Mouse (Mus musculus) R1 (cell line): Measurements from ENCODE around the gene Efna5.
A peak's percentile ranks its signal among the peaks of the same experiment; 100 is the strongest.

Source experiments
- DNase-seq: peaks from one replicate; pipeline ENCODE4 v3.0.0-alpha.2; 2018; ENCODE audit warnings: low read depth, low spot score

Gene Efna5

GRCm38 (mm10) chr17:62702020-62702814, 178.9 kb downstream of the Efna5 start:
- DNase-seq = no peak

GRCm38 (mm10) chr17:62700791-62701602, 180.1 kb downstream of the Efna5 start:
- DNase-seq = no peak

DNA sequence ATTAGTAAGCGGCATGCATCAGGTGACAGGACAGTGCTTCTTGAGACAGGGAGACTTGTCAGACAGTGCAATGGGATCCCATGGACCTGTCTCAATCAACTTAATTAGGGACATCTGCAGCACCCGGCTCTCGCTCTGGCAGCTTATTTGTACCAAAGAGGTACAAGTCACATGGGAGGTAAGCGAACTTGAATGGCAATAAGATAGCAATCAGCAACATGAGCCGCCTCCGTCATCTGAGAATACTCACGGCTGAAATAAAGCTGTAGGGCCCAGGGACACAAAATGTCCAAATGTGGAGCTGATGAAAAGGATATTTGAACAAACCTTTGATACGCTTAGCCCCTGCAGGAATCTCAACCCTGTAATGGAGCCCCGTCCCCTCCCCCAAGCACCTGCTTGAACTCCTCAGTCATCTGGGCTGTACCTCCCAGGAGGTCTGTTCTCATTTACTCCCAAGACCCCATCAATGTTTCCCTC, 186.1 kb downstream of the Efna5 start:
- DNase-seq = no peak

- peak; percentile 65 for DNase-seq
Measured at GRCm38 (mm10) chr17:62692242-62692641, 188.9 kb downstream of the Efna5 start.

DNA sequence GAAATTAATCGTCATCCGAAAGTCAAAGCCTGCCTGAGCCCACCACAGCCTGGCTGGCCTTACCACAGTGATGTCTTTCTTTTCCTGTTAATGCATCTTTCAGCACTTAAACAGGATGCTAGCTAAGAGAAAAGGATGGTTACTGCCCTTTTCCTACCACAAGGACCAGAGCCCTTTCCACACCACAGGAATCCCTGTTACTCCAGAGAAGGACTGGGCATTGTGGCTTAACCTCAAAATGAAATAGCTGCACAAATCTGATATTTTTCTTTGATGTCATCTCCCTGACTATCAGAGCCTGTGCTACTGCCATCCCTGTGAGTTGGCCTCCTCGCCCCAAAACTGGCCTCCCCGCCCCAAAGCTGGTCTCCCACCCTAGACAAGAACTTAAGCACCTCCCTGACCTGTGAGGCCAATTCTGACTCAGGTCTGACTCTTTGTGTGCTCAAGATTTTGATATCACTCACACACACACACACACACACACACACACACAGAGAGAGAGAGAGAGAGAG, 189.9 kb downstream of the Efna5 start:
- no peak for DNase-seq

- DNase-seq = peak; percentile 52
Measured at GRCm38 (mm10) chr17:62690256-62690655, 190.9 kb downstream of the Efna5 start.

DNA sequence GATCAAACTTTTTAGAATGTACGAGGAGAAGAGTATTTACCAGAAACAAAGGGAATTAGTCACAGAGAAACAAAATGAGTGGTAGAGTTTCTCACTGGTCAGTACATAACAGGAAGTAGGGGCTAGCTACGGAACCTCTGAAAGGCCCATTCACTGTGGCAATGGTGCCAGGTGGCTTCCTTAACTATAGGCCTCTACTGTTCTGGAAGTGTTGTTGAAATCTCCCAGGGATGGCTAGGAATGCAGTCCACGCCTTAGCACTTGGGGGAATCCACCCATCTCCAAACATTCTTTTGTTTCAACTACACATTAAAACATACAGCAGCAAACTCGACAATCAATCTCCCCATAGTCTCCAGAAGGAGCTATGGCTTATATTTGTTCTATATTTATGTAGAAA, 191.5 kb downstream of the Efna5 start:
- peak; percentile 64 for DNase-seq

GRCm38 (mm10) chr17:62687369-62687768, 193.7 kb downstream of the Efna5 start:
- DNase-seq = peak; percentile 59

GRCm38 (mm10) chr17:62685181-62685580, 195.9 kb downstream of the Efna5 start:
- peak; percentile 70 for DNase-seq

- DNase-seq = no peak
Measured at GRCm38 (mm10) chr17:62683142-62683541, 198.0 kb downstream of the Efna5 start.

DNA sequence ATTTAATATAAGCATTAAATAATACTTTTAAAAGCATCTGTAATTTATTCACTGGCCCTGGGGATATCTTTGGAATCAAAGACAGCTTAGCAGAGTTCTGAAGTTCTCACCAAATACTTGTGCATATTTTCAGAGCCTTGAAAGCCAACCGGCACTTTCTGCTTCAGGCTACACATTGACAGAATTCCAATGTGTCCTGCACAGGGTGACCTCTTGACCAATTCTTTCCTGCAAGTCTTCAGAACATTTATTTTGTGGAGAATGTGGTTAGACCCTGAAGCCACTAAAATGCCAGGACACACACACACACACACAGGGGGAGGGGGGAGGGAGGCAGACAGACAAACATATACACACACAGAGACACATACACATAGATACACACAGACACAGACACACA, 199.4 kb downstream of the Efna5 start:
- DNase-seq = no peak

DNA sequence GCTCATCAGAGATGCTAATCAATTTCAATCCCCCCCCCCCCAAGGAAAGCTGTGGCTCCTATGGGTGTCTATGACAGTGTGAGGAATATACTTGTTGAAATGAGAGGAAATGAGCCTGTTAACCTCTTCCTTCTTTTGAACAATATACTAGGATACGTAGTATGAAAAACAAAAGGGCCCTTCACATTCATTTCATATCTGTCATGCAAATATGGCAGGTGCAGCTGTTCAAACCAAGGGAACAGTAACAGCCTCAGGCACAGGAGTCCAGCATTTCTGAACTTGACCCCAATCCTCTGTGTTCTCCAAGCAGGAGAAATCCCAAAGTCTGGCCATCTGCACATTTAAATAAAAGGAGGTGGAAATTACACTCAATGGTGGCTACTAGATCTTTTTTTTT, 200.4 kb downstream of the Efna5 start:
- no peak for DNase-seq

- DNase-seq = no peak
Measured at GRCm38 (mm10) chr17:62676832-62677231, 204.3 kb downstream of the Efna5 start.

GRCm38 (mm10) chr17:62676409-62676808, 204.7 kb downstream of the Efna5 start:
- DNase-seq = no peak

DNA sequence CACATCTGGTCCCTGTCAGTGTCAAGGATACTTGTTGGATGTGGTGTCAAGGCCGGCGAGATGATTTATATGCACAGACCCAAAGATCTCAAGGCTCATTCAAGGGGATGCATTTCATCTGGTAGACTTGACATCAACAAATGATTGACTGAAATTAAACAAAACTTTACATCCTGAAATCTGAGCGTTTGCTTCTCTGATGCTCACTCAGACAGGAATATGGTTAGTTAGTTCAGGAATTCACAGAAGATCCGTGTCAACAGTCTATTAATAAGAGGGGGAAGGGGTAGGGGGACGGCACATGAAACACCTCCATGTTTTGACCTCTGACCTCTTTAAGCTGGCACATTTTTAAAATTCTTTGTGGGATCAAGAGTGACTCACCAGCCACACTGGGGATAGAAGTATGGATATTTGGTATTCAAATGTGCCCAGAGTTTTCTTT, 205.3 kb downstream of the Efna5 start:
- DNase-seq = peak; percentile 22

DNA sequence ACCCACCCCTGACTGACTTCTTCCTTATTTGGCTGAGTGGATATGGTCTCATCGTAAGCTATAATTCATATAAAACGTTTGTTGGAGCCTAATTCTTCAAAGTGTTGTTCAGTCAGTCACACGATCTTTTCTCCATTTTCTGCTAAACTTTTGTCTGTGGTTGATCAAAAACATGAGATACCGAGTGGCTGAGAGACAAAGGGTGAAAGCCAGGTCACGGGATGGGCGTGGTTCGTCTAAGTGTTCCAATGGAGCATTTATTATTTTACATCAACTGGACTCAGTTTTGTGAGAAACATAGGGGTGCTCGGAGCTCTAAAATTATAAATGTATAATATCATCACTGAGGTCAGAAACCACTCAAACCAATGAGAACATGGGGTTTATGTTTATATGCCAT, 209.0 kb downstream of the Efna5 start:
- DNase-seq = no peak

DNA sequence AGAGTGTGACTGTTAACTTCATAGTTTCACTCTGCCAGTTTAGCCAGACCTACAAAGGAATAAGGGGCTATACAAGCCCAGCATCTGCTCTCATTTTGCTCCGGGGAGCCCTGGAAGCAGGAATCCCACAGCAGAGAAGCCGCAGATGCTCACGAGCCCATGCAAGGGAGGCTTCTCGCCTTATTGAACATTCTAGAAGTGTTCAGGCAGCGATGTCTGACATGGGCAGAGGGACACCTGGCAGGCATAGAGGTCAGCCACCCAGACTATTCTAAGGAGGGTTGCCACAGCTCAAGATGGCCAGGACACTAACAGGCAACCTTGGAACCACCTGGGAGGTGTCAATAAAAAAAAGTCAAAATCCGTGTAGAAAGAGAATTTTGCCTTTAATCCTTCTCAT, 214.4 kb downstream of the Efna5 start:
- no peak for DNase-seq

- DNase-seq = no peak
Measured at GRCm38 (mm10) chr17:62665823-62666222, 215.3 kb downstream of the Efna5 start.

DNA sequence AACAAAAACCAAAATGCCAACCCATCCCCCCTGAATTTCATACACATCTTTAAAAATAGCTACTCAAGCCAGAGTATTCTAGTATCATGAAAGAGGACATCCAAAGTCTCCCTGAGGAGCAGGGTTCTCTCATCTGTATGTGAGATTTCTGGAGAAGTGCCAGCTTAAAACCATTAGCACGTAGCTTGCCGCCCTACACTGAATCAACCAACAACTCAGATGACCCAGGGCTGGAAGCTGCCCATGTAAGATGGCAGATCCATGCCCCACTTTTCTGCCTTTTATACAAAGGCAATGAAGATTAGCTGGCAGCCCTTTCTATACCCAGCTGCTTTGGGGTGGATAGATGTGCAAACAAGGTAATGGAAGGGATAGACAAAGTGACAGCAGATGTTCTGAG, 216.4 kb downstream of the Efna5 start:
- DNase-seq = no peak

DNA sequence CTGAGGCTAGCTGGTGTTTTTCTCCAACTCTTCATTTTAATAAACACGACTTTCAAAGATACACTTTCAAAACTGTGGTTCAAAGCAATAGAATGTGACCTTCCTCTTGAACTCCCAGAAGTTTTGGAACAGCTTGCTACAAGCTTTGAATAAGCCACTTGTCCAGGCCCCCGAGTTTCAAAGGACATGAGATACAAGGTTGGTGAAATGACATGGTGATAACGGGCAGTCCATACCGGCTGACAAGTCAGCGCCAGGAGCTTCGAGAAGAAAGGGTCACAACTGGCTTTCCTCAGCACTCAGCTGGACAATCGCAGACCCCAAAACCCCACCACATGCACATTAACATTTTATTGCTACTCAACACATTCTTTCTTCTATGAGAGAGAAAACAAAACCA, 219.3 kb downstream of the Efna5 start:
- DNase-seq = no peak

DNA sequence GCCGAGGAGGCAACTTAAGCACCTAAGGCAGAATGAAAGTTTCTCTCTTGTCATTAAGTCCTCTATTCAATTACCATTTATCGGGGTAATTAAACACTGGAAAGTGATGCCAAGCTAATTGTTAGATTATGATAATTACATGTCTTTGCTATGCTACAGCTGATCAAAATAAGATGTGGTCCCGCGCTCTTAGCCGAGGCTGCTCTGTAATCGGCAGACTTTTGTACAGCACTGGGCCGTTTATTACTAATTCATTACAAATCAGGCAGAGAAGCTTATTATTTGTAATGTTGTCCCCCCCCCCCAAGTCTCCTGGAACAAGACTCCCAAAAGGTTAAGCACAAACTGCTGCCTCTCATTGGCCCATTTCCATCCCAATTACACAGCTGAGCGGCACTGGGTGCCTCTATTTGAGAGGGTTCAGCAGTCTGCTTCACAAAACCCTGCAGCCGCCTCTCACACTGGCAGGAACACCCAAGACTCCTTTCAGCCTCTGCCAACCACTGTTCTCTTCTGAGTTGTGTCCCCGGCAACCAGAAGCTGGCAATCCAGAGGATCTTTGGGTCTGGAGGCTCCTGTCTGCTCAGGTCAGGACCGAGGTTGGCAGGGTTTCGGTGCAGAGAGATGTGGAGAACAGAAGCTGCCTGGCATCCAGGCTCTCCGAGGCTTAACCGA, 221.5 kb downstream of the Efna5 start:
- no peak for DNase-seq
